Mouse (Mus musculus): ENCODE measurements at regions not wholly inside any gene's neighbourhood (a gene's known extent, or its start where the extent isn't known, plus 50 kb on each side); places are given as distances from the start of the nearest gene placed in this dataset.
A peak's percentile ranks its signal among the peaks of the same experiment; 100 is the strongest.

- no peak for DNase-seq
Observed at GRCm38 (mm10) chr9:120628794-120629560, 57.7 kb downstream of the Rpl14 start.

DNA sequence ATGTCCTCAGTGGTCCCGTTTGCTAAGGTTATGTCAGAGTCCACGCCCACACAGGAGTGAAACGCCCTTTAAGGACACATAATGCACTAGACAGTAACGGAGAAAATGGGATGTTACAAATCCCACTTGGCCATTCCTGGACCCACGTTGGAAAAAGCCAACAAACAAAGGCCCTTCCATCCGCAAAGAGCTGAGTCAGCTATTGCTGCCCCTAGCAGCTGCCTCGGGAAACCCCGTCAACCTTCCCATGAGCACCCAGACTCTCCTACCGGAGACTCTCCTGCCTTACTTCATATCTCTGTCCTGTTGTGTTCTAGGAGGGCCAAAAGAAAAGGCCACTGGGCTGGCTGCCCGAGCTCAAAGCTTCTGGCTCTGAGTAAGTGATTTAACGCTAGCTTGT is 58.4 kb downstream of the Rpl14 start:
- no peak for DNase-seq

DNA sequence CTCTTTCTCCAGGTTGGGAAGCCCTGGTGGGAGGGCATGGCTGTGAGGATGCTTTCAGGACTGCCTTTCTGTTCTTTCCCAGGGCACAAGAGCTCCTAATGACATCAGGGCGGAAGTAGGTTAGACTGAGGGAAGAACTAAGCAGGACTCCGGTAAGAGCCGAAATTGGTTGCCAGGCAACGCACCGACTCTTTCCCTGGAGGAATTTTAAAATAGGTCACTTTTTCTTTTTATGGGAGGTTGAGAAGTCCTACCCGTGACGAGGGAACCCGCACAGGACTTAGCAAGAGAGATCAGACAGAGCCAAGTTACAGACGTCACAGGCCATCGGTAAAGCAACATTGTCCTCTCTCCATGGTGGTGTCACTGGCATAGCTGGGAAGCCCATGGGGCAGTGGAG is 61.6 kb downstream of the Rpl14 start:
- DNase-seq, result peak in 1 of 2 experiments; percentile 27

GRCm38 (mm10) chr9:120642656-120643055 is 71.4 kb downstream of the Rpl14 start:
- peak in 1 of 2 experiments; percentile 21 for DNase-seq

GRCm38 (mm10) chr9:120643371-120643770 is 72.1 kb downstream of the Rpl14 start:
- no peak for DNase-seq

- no peak for DNase-seq
Observed at GRCm38 (mm10) chr9:120645776-120646175, 74.5 kb downstream of the Rpl14 start.

- no peak for DNase-seq
Observed at GRCm38 (mm10) chr9:120646806-120647667, 75.8 kb downstream of the Rpl14 start.

DNA sequence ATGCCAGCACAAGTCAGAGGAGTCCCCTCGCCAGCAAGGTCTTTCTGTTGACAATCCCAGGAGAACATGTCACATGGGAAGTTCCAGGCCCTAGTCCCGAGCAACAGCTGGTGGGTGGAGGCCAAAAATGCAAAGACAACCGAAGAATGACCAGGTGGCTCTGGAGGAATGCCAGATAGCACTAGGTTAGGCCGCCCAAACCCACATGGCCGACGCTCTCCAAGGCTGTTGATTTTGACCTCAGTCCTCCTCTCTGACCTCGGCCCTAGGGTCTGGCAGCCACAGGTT is 76.4 kb downstream of the Rpl14 start:
- DNase-seq, result peak in 1 of 2 experiments; percentile 16

DNA sequence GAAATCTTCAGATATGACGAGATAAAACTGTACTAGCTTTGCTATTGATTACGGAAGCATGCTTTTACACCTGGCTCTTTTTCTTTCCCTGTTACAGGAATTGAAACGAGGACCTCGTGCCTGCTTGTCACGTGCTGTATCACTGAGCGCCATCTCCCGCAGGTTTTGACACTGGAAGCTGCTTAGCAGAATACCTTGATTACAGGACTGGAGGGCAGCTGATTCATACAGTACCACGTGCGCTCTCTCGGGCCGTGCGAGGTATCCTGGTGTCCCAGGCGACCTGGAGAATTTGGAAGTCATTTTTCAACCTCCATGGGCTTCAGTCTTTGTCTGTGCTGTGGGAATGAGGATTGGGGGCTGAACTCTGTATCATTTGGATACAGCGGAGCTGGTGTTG is 81.5 kb downstream of the Rpl14 start:
- DNase-seq, result no peak

- DNase-seq, result no peak
Observed at GRCm38 (mm10) chr9:120653170-120653569, 81.9 kb downstream of the Rpl14 start.

DNA sequence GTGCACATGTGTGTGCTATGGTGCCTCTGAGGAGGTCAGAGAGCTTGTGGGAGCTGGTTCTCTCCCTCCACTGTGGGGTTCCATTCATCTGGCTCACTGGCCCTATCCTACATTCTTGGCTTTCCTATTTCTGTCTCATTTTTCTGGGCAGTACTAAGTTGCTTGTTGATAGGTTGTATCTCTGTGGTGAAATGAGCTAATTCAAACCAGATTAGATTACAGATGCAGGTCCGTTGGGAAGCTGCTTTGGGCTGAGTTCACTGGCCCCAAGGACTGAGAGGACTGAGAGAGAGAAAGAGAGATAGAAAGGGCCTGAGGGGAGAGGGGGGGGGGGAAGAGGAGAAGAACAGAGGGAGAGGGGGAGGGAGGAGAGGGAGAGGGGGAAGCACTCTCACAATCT is 83.5 kb downstream of the Rpl14 start:
- DNase-seq, result no peak

DNA sequence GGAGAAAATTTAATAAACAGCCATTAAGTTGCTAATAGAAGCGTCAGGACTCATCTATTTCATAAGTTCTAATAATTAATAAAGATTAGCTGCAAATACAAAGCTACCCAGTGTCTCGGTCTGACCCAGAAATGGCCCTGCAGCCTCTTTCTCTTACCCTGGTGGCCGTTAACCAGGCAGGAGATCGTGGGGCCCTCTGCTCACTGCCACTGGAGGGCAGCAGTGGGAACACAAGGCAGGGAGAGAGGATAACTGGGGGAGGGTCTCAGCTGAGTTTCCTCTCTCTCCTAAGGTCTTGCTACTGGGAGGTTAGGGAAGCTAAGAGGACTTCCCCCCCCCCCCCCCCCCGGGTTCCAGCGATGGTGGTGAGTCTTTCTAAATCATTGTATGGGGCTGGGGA is 85.7 kb downstream of the Rpl14 start:
- peak; percentile 38 to 58 for DNase-seq

DNA sequence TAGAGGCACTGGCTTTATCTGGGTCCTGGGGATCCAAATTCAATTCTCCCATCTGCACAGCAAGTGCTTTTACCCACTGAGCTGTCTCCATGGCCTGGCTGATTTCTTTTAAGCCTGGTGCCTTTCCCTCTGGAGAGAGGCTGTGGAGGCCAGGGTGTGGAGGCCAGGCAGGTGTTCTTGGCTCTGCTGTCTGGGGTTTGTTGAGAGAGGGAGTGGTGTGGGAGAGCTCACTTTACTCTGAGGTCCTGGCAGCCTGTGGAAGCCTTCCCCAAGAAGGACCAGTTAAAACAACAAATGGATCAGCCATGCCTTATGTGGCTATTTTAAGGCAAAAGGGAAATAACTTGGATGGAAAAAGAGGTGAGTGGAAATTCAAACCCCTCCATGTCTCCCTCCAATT is 86.5 kb downstream of the Rpl14 start:
- DNase-seq, result no peak

GRCm38 (mm10) chr9:120658576-120658975 is 87.3 kb downstream of the Rpl14 start:
- DNase-seq, result no peak

DNA sequence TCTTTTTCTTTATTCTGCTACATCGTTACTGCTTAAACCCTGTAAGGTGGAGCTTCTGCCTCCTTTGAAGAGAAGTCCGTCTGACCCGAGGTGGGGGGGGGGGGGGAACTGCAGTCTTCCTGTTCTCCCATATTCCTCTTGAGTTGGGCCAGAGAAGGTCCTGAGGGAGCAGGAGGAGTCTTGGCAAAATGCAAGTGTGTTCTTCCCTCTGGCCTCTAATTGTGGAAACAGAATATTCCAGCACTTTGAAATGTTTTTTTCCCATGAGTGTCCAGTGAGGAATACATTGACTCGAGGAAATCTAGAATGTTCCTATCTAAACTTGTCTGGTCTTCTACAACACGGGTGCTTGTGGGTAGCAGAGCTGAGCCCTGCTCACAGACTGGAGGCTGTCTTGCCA is 90.0 kb downstream of the Rpl14 start:
- no peak for DNase-seq

GRCm38 (mm10) chr9:120661641-120662227 is 90.5 kb downstream of the Rpl14 start:
- DNase-seq, result no peak

GRCm38 (mm10) chr9:120663181-120663580 is 91.9 kb downstream of the Rpl14 start:
- DNase-seq, result no peak

DNA sequence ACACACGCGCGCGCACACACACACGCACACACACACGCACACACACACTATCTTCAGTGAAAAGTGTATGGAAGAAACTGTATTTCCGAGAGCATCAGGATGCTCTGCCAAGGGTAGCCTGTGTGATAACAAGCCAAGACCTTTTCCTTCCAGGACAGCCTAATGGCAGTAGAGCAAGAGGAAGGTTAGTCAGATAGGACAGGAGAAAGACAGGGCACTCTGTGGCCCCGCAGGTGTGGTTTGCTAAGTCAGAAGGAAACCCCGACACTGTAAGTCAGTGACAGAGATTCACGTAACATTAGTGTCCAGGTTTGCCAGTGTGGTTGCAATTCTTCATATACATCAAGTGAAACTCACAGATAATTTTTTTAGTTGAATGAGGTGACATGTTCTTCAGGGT is 92.8 kb downstream of the Rpl14 start:
- no peak for DNase-seq

GRCm38 (mm10) chr9:120672452-120672851 is 101.2 kb downstream of the Rpl14 start:
- no peak for DNase-seq

DNA sequence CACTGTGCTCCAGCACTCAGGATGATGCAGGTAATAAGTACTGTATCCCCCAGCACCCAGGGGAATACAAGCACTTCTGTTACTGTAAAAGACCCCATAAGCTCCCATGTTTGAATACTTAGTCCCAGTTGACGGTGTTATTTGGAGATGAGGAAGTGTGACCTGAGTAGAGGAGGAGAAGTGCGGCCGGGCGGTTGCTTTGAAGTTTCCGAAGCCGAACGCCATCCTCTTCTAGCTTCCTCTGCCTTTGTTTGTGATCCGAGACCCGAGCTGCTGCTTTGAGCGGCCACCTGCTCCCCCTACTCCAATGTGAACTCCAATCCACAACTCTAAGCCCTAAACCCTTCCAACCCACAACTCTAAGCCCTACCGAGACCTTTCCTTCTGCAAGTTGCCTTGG is 103.6 kb downstream of the Rpl14 start:
- no peak for DNase-seq

- peak; percentile 53 to 57 for DNase-seq
Observed at GRCm38 (mm10) chr9:120675371-120676150, 104.3 kb downstream of the Rpl14 start.

DNA sequence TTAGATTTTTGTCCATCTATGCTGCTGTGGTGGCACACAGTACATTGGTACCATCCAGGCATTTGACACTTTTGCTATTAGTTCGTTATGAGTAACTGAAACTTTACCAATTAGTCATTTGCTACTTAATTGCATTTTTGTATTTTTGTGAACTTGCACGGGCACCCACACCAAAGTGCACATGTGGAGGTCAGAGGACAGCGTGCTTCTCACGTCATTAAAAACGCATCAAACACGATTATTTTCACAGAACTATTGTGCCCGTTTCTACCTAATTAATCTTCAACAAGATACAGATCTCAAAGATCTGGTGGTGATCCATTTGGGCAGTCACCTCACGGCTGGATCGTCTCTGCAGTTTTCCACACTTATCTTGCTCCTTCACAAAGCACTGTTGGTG is 105.1 kb downstream of the Rpl14 start:
- DNase-seq, result no peak

DNA sequence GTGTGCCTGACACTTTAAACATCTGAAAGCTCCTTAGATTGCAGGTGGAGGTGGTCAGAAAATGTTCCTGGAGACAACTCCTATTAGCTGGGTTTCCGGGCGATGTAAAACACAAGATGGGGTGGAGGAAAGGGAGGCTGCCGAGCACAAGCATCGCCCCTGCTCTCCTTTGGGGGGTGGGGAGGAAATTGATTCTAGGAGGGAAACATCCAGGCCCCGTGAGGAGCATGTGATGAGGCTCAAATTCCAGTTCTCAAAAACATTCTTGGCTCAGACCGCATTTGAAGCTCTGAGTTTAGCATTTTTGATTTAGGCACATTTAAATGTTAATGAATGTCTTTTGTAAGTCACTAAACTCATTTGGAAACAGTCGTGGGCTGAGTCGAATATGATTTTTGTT is 105.5 kb downstream of the Rpl14 start:
- no peak for DNase-seq
